Mouse (Mus musculus): ENCODE measurements around the gene Thegl. TPM values are rescaled to one million over a fixed set of nuclear protein-coding genes. Genes with fewer than 3 reads are reported as not detected.

The Thegl gene
- polyA plus RNA-seq, 1 experiment from 2014 or later: 1.1 TPM

GRCm38 (mm10) chr5:77061372-77062038 lies 45.7 kb downstream of the Thegl start:
- Histone ChIP-seq H3K4me1 (replicated peaks) (no peaks in the 10 kb centered on the region; the same call in 1 of the 2 replicates), H3K27ac (replicated peaks) (no peak overlapping the region), H3K27me3 (no peaks in the 10 kb centered on the region), H3K9ac (no peak overlapping the region), H3K36me3 (no peaks in the 10 kb centered on the region), H3K4me3 (no peak overlapping the region), H3K9me3 (no peaks in the 10 kb centered on the region), H3K4me2 (no peak overlapping the region)
- ATAC-seq (ENCODE audit: low read depth): no peak
- 35% methylated on average over 17 of the region's 17 CpGs for WGBS

- H3K9me3 ChIP-seq: no peaks in the 10 kb centered on the region
- no peak for ATAC-seq (ENCODE audit: low read depth)
These were observed 51.5 kb downstream of the Thegl start for GRCm38 (mm10) chr5:77067321-77067720.

GRCm38 (mm10) chr5:77070987-77071386 lies 55.2 kb downstream of the Thegl start:
- Histone ChIP-seq H3K27ac (replicated peaks) (no peak overlapping the region), H3K9me3 (no peaks in the 10 kb centered on the region), H3K36me3 (no peaks in the 10 kb centered on the region), H3K4me1 (replicated peaks) (no peaks in the 10 kb centered on the region), H3K27me3 (no peaks in the 10 kb centered on the region), H3K4me2 (no peak overlapping the region), H3K4me3 (no peak overlapping the region), H3K9ac (no peak overlapping the region)
- 81% methylated on average over 2 of the region's 2 CpGs for WGBS
- no peak for ATAC-seq (ENCODE audit: low read depth)

More at GRCm38 (mm10) chr5:77067321-77067720, 51.5 kb downstream of the Thegl start:
- 86% methylated on average over 8 of the region's 8 CpGs for WGBS
- H3K27me3 ChIP-seq: no peaks in the 10 kb centered on the region
- H3K4me1 ChIP-seq (replicated peaks): no peaks in the 10 kb centered on the region
- H3K36me3 ChIP-seq: no peaks in the 10 kb centered on the region
- no peak overlapping the region for H3K4me2 ChIP-seq
- H3K4me3 ChIP-seq: no peak overlapping the region
- H3K9ac ChIP-seq: no peak overlapping the region
- H3K27ac ChIP-seq (replicated peaks): no peak overlapping the region

GRCm38 (mm10) chr5:77071626-77072025 lies 55.8 kb downstream of the Thegl start:
- H3K27me3 ChIP-seq: no peaks in the 10 kb centered on the region
- no peaks in the 10 kb centered on the region for H3K4me1 ChIP-seq (replicated peaks)
- H3K9me3 ChIP-seq: no peaks in the 10 kb centered on the region
- H3K4me3 ChIP-seq: no peak overlapping the region
- H3K36me3 ChIP-seq: no peaks in the 10 kb centered on the region
- no peak for ATAC-seq (ENCODE audit: low read depth)
- no peak overlapping the region for H3K27ac ChIP-seq (replicated peaks)
- no peak overlapping the region for H3K4me2 ChIP-seq
- H3K9ac ChIP-seq: no peak overlapping the region
- 79% methylated on average over 3 of the region's 3 CpGs for WGBS

DNA sequence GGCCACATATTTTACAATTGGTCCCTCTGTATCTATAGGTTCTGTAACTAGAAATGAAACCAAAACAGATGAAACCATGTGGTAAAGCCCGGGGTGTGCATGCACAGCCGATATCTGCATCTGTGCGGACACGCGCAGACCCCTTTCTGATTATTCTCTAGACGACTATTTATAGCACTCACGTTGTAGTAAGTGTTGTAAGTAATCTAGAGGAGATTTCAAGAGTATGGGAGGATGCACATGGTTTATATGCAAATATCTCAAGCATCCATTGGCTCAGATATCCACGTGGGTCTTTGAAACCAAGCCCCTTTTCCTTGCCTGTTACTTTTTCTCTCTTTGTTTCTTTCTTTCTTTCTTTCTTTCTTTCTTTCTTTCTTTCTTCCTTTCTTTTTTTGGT lies 58.0 kb downstream of the Thegl start:
- Histone ChIP-seq H3K4me3 (no peak overlapping the region), H3K4me1 (replicated peaks) (no peaks in the 10 kb centered on the region), H3K27me3 (no peaks in the 10 kb centered on the region), H3K9ac (no peak overlapping the region), H3K4me2 (no peak overlapping the region), H3K27ac (replicated peaks) (no peak overlapping the region), H3K36me3 (no peaks in the 10 kb centered on the region), H3K9me3 (no peaks in the 10 kb centered on the region)
- ATAC-seq (ENCODE audit: low read depth): no peak
- WGBS: 91% methylated on average over 8 of the region's 8 CpGs

DNA sequence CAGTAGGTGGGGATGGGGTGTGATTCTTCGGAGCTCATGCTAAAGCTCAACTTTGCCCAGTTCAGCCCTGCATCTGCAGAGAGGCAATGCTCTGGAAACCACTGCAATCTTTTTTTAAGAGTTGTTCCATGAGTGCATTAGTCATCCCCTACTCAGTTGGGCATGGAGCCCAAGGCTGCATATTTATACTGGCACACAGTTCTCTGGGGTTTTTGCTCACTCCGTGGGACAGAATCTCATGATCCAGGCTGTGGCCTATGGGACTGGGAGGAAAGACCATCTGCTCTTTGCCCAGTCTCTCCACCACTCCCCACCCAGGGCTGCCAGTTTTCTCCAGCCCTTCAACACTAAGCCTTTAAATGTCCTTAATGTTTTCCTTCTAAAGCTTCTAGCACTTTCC lies 59.1 kb downstream of the Thegl start:
- H3K9ac ChIP-seq: no peak overlapping the region
- WGBS: 80% methylated on average over 2 of the region's 2 CpGs

DNA sequence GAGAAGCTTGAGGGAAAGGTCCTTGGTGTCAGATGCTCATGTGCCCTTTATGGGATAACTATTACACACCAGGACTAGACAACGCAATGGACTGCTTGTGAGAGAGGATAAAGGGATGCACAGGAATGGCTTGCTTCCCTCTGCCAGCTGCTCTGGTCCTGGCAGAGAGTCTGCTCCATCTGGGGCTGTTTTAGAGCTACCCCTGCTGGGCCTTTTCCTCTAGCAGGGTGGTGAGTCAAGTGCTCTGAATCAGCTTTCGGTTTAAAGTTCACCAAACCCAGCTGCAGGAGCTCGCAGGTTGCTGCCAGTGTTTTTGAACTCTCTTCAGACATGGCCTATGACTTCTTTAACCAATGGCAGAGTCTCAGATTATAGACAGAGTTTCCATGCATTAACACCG lies 60.1 kb downstream of the Thegl start:
- H3K9me3 ChIP-seq: no peaks in the 10 kb centered on the region
- no peak overlapping the region for H3K4me2 ChIP-seq
- no peak for ATAC-seq (ENCODE audit: low read depth)
- H3K27ac ChIP-seq (replicated peaks): no peak overlapping the region
- H3K4me3 ChIP-seq: no peak overlapping the region
- H3K4me1 ChIP-seq (replicated peaks): no peaks in the 10 kb centered on the region
- 93% methylated on average over 4 of the region's 4 CpGs for WGBS
- no peak overlapping the region for H3K9ac ChIP-seq
- no peaks in the 10 kb centered on the region for H3K27me3 ChIP-seq
- H3K36me3 ChIP-seq: no peaks in the 10 kb centered on the region

More for the DNA sequence above, 59.1 kb downstream of the Thegl start:
- Histone ChIP-seq H3K27me3 (no peaks in the 10 kb centered on the region), H3K36me3 (no peaks in the 10 kb centered on the region), H3K27ac (replicated peaks) (no peak overlapping the region), H3K4me2 (no peak overlapping the region), H3K9me3 (no peaks in the 10 kb centered on the region), H3K4me1 (replicated peaks) (no peaks in the 10 kb centered on the region), H3K4me3 (no peak overlapping the region)
- ATAC-seq (ENCODE audit: low read depth): no peak

DNA sequence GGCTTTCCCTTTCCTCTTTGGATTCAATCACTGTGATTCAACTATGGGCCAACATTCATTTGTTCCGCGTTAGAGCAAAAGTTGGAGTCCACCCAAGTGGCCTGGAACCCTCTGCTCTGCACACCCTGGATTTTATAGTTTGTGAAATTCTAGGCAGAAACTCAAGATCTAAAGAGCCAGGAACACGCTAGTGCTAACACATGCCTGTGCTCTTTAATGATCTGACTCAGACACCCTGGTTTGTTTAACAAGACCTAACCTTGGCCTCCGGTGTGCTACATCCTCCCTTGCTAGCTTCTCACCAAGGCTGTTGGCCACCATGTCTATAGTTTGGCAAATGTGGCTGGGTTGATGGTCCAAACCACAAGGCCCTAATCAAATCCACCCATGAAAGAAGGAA lies 64.9 kb downstream of the Thegl start:
- Histone ChIP-seq H3K9ac (no peak overlapping the region), H3K4me2 (no peak overlapping the region), H3K9me3 (no peaks in the 10 kb centered on the region), H3K27ac (replicated peaks) (no peak overlapping the region), H3K27me3 (no peaks in the 10 kb centered on the region), H3K36me3 (no peaks in the 10 kb centered on the region), H3K4me1 (replicated peaks) (no peaks in the 10 kb centered on the region), H3K4me3 (no peak overlapping the region)
- 91% methylated on average over 4 of the region's 4 CpGs for WGBS
- ATAC-seq (ENCODE audit: low read depth): no peak

DNA sequence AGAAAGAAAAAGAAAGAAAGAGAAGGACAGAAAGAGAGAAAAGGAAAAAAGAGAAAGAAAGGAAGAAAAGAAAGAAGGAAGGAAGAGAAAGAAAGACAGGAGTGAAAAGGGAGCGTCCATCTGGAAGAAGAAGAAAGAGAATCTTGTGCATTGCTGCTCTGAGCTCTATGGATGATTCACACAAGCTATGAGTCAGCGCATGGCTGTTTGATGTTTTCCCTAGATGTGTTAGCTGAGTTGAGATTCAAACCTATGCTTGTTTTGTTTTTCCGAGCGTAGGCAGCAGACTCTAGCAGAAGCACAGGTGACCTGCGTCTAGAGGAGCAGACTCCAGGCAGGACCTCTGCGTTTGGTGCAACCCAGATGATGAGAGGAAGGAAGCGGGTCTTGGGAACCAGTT lies 66.9 kb downstream of the Thegl start:
- no peak overlapping the region for H3K9ac ChIP-seq
- no peaks in the 10 kb centered on the region for H3K27me3 ChIP-seq
- H3K4me2 ChIP-seq: no peak overlapping the region
- no peaks in the 10 kb centered on the region for H3K9me3 ChIP-seq
- no peaks in the 10 kb centered on the region for H3K4me1 ChIP-seq (replicated peaks)
- ATAC-seq (ENCODE audit: low read depth): no peak
- H3K36me3 ChIP-seq: no peaks in the 10 kb centered on the region
- H3K27ac ChIP-seq (replicated peaks): no peak overlapping the region
- no peak overlapping the region for H3K4me3 ChIP-seq
- 82% methylated on average over 7 of the region's 7 CpGs for WGBS

DNA sequence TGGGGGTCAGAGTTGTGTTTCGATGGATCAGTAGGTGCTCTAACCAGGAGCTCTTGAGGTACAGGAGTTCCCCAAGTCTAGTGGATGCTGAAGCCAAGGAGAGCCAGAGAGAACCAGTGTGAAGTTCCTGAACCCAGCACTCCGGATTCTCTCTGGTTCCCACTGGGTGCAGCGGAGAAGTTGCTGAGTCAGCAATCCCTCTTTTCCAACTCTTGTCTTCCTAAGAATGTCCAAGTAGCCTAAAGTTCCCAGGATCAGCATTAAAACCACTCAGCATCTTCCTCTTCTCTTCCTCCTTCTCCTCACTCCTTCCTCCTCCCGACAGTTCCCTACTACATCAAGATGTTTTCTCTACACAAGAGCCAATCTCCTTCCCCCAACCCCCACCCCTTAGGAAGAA lies 68.6 kb downstream of the Thegl start:
- no peaks in the 10 kb centered on the region for H3K4me1 ChIP-seq (replicated peaks)
- no peaks in the 10 kb centered on the region for H3K36me3 ChIP-seq
- H3K9ac ChIP-seq: no peak overlapping the region
- H3K4me2 ChIP-seq: no peak overlapping the region
- no peak overlapping the region for H3K4me3 ChIP-seq
- WGBS: 89% methylated on average over 4 of the region's 4 CpGs
- H3K9me3 ChIP-seq: no peaks in the 10 kb centered on the region
- H3K27me3 ChIP-seq: no peaks in the 10 kb centered on the region
- no peak for ATAC-seq (ENCODE audit: low read depth)
- H3K27ac ChIP-seq (replicated peaks): no peak overlapping the region

GRCm38 (mm10) chr5:77085753-77086450 lies 70.1 kb downstream of the Thegl start:
- ATAC-seq (ENCODE audit: low read depth): no peak
- WGBS: 87% methylated on average over 10 of the region's 10 CpGs
- H3K9me3 ChIP-seq: no peaks in the 10 kb centered on the region

DNA sequence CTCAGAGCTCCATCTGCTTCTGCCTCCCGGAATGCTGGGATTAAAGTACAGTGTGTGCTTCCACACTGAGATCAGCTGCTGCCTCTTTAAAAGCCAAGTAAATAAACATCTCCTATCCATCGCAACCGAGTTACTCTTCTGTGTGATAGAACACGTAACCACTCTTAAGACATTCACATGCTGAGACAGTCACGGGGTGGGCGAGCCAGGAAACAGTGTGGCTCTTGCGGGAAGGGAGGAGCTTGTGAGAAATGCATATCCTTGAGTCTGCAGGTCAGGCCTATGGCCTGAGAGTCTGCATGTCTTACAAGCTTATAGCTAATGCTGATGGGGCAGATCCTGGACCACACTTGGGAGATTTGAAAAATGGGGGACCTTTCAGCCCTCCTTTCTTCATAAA lies 70.7 kb downstream of the Thegl start:
- peaks cover 16% of the 10 kb centered on the region for H3K4me1 ChIP-seq (replicated peaks)
- no peak overlapping the region for H3K27ac ChIP-seq (replicated peaks)
- H3K4me2 ChIP-seq: no peak overlapping the region
- no peaks in the 10 kb centered on the region for H3K36me3 ChIP-seq
- H3K9me3 ChIP-seq: no peaks in the 10 kb centered on the region
- 88% methylated on average over 7 of the region's 7 CpGs for WGBS
- H3K27me3 ChIP-seq: no peaks in the 10 kb centered on the region; the same call in 1 of the 2 replicates
- ATAC-seq (ENCODE audit: low read depth): no peak
- no peak overlapping the region for H3K4me3 ChIP-seq
- no peak overlapping the region for H3K9ac ChIP-seq

More at GRCm38 (mm10) chr5:77085753-77086450, 70.1 kb downstream of the Thegl start:
- peaks cover 12% of the 10 kb centered on the region for H3K4me1 ChIP-seq (replicated peaks)
- H3K4me3 ChIP-seq: no peak overlapping the region
- H3K4me2 ChIP-seq: no peak overlapping the region
- H3K36me3 ChIP-seq: no peaks in the 10 kb centered on the region
- H3K9ac ChIP-seq: no peak overlapping the region
- no peak overlapping the region for H3K27ac ChIP-seq (replicated peaks)
- H3K27me3 ChIP-seq: no peaks in the 10 kb centered on the region
